Mouse (Mus musculus): ENCODE measurements around the gene Fam219a.

DNA sequence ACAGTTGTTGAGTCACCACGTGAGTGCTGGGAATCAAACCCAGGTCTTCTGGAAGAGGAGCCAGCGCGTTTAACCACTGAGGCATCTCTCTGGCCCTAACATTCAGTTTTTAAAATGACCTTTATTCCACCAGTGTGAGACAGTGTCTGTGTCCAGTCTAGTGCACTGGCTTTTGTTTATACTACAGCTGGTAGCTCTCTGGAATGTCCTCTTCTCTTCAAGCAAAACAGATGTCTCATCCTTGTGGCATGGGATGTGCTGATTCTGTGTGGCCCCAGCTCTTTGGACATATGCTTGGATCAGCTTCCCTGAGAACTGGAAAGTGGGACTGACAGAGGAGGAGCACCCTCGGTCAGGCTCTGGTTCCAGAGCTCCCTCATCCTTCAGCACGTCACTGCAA is 34.5 kb downstream of the Fam219a start:
- TF ChIP-seq HCFC1 (IDR thresholded peaks at IDR 0.05; ENCODE audit: borderline replicate concordance, insufficient read depth, low read length) = no peak
- TF ChIP-seq ZNF384 (IDR thresholded peaks at IDR 0.05; ENCODE audit: low read depth, low read length) = no peak
- TF ChIP-seq MAFK (IDR thresholded peaks at IDR 0.05; ENCODE audit: insufficient read depth, low read depth, low read length) = no peak
- TF ChIP-seq ZC3H11A (IDR thresholded peaks at IDR 0.05; ENCODE audit: borderline replicate concordance, low read depth, low read length) = no peak
- TF ChIP-seq CHD2 (IDR thresholded peaks at IDR 0.05; ENCODE audit: low read depth, low read length) = no peak

Measured in ES-E14 (cell line).